Mouse (Mus musculus): ENCODE data around the gene Erf. TPM values are rescaled to one million over a fixed set of nuclear protein-coding genes. Genes with fewer than 3 reads are reported as not detected.
"Not testable (repeated sequence)": the region's sequence is repeated elsewhere in the genome, so short reads cannot be mapped to it uniquely, and the experiment has no call there.

Gene Erf
- polyA plus RNA-seq, 1 experiment from 2014 or later, result 22.6 TPM

DNA sequence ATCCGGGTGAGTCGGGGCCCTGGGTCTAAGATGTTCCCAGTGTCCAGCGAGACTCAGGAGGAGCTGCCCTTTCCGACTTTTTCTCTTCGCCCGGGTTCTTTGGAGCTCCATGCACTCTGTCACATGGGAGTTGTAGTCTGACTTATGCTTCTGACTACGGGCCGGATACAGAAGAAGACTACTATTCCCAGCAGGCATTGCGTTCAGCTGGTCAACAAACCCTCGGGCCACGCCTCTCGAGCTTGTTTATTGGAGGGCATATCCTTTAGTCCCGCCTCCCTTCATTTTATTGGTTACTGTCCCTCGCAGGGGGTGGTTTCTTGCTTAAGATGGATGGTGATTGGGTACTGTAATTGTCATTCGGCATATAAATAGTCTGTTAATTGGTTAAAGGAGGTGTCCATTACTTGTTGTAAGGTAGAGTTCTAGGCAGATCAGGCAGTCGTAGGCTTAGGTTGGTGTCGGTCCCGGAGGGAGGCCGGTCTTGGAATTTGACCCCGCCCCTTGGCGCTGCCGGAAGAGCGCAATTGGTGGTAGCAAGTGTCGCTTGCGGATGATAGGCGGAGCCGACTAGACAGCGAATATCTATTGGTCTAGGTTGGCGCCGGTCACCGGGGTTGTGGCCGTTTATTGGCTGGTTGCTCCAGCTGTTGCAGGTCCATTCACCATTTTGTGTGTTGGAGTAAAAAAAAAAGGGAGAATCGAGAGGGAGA, 17.3 kb upstream of the Erf start:
- H3K9ac ChIP-seq (replicated peaks; ENCODE audit: low read length), result peak overlapping the region; percentile 69
- WGBS, result 0% methylated on average over 33 of the region's 33 CpGs

DNA sequence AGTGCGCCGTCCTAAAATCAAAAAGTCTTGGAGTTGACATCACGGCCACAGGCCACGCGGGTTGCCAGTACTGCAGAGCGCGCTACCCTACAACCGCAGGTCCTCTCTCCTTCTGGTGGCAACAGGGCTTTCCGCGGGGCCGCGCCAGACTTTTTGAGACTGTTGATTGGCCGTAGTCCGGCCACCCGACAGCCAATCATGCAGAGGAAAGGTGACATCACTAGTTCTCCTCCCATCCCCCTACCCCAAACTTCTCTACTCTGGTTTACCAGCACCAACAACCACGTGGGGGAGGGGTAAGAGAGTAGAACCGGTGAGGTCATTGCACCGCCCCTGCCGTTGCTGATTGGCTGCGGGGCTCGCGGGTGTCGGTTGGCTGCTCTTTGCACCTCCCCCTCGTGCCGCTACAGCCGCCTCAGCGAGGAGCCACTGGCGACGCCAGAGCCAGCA, 16.8 kb upstream of the Erf start, which contains the start of gene Cic:
TSS of gene Cic (plus strand) at position 404 of the 450 bp plus-strand sequence.
- Histone ChIP-seq H3K27ac (replicated peaks; ENCODE audit: low read depth, low read length) (0 out of 2 replicates have a peak within 1 kb of the TSS, but pooled peaks have one; percentile 49), H3K9ac (replicated peaks; ENCODE audit: low read length) (peak within 1 kb of the TSS; percentile 69), H3K4me3 (ENCODE audit: low read depth, low read length) (peak within 1 kb of the TSS; percentile 58), H3K36me3 (replicated peaks; ENCODE audit: control insufficient read depth, insufficient read depth, low read depth, low read length) (peaks cover 4% of the 10 kb centered on the region; the same call in 1 of the 2 replicates), H3K9me3 (replicated peaks; ENCODE audit: control insufficient read depth, low read length) (no peaks in the 10 kb centered on the region), H3K27me3 (ENCODE audit: control insufficient read depth, insufficient read depth, low read length) (no peaks in the 10 kb centered on the region), H3K4me2 (ENCODE audit: low read depth, low read length) (peak within 1 kb of the TSS; percentile 61), H3K4me1 (ENCODE audit: control insufficient read depth, insufficient read depth, low read length) (peaks cover 5% of the 10 kb centered on the region; the same call in 1 of the 2 replicates)
- under 1% methylated on average over 29 of the region's 29 CpGs for WGBS
- ATAC-seq (replicated peaks; ENCODE audit: insufficient number of reproducible peaks, low FRiP score, low TSS enrichment, low read depth) (peak; percentile 79), DNase-seq (ENCODE audit: low spot score) (peak; percentile 100)

More for the DNA sequence above, 17.3 kb upstream of the Erf start:
- peak; percentile 100 for DNase-seq (ENCODE audit: low spot score)
- H3K9me3 ChIP-seq (replicated peaks; ENCODE audit: control insufficient read depth, low read length), result no peaks in the 10 kb centered on the region
- H3K27me3 ChIP-seq (ENCODE audit: control insufficient read depth, insufficient read depth, low read length), result no peaks in the 10 kb centered on the region
- peaks cover 4% of the 10 kb centered on the region; the same call in 1 of the 2 replicates for H3K36me3 ChIP-seq (replicated peaks; ENCODE audit: control insufficient read depth, insufficient read depth, low read depth, low read length)
- peaks cover 5% of the 10 kb centered on the region; the same call in 1 of the 2 replicates for H3K4me1 ChIP-seq (ENCODE audit: control insufficient read depth, insufficient read depth, low read length)
- H3K4me2 ChIP-seq (ENCODE audit: low read depth, low read length), result peak overlapping the region; percentile 61
- H3K4me3 ChIP-seq (ENCODE audit: low read depth, low read length), result peak overlapping the region; percentile 58
- 0 out of 2 replicates have a peak overlapping the region, but pooled peaks have one; percentile 49 for H3K27ac ChIP-seq (replicated peaks; ENCODE audit: low read depth, low read length)
- peak; percentile 96 for ATAC-seq (replicated peaks; ENCODE audit: insufficient number of reproducible peaks, low FRiP score, low TSS enrichment, low read depth)

DNA sequence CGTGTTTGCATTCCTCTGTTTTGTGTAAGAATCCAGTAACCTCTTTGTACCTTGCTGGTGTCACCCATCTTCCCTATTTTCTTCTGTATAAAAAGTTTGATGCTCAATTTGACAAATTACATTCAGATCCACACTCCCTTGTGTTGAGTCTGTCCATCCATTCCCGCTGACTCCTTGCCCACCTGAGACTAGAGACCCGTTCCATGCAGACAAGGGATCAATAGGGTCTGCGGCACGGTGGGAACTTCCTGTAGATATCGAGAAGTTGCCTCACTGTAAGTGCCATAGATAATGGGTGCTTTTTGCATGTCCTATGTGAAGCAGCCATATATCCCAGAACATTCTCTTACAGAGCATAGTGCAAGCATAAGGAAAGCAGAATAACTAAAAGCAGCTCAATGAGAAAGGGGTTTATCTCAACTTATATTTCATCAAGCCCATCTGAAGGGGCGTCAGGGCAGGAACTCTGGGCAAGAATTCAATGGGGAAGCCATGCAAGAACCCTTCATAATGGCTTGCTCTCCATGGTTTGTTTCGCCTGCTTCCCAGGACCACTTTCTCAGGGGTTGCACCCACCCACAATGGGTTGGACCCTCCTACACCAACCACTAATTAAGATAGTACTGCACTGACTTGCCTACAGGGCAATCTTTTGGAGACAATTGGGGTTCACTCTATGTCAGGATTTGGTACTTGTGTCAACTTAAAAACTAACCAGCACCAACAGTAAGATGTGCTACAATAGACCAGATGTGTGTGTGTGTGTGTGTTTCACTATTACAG, 15.8 kb upstream of the Erf start:
- Histone ChIP-seq H3K4me3 (ENCODE audit: low read depth, low read length) (no peak overlapping the region; the same call in 1 of the 2 replicates), H3K36me3 (replicated peaks; ENCODE audit: control insufficient read depth, insufficient read depth, low read depth, low read length) (no peaks in the 10 kb centered on the region), H3K4me2 (ENCODE audit: low read depth, low read length) (no peak overlapping the region), H3K27ac (replicated peaks; ENCODE audit: low read depth, low read length) (no peak overlapping the region), H3K9ac (replicated peaks; ENCODE audit: low read length) (no peak overlapping the region), H3K27me3 (ENCODE audit: control insufficient read depth, insufficient read depth, low read length) (no peaks in the 10 kb centered on the region), H3K4me1 (ENCODE audit: control insufficient read depth, insufficient read depth, low read length) (peaks cover 5% of the 10 kb centered on the region; the same call in 1 of the 2 replicates), H3K9me3 (replicated peaks; ENCODE audit: control insufficient read depth, low read length) (no peaks in the 10 kb centered on the region)
- DNase-seq (ENCODE audit: low spot score), result no peak
- no peak for ATAC-seq (replicated peaks; ENCODE audit: insufficient number of reproducible peaks, low FRiP score, low TSS enrichment, low read depth)
- 84% methylated on average over 8 of the region's 8 CpGs for WGBS

GRCm38 (mm10) chr7:25265743-25266142, 15.2 kb upstream of the Erf start:
- not testable (repeated sequence) for DNase-seq (ENCODE audit: low spot score); ATAC-seq (replicated peaks; ENCODE audit: insufficient number of reproducible peaks, low FRiP score, low TSS enrichment, low read depth); H3K9ac ChIP-seq (replicated peaks; ENCODE audit: low read length); H3K27ac ChIP-seq (replicated peaks; ENCODE audit: low read depth, low read length); H3K9me3 ChIP-seq (replicated peaks; ENCODE audit: control insufficient read depth, low read length); H3K4me3 ChIP-seq (ENCODE audit: low read depth, low read length); H3K36me3 ChIP-seq (replicated peaks; ENCODE audit: control insufficient read depth, insufficient read depth, low read depth, low read length); H3K4me2 ChIP-seq (ENCODE audit: low read depth, low read length); H3K27me3 ChIP-seq (ENCODE audit: control insufficient read depth, insufficient read depth, low read length); H3K4me1 ChIP-seq (ENCODE audit: control insufficient read depth, insufficient read depth, low read length)
- 91% methylated on average over 5 of the region's 5 CpGs for WGBS

- WGBS, result 22% methylated on average over 17 of the region's 17 CpGs
- Histone ChIP-seq H3K9me3 (replicated peaks; ENCODE audit: control insufficient read depth, low read length) (no peaks in the 10 kb centered on the region), H3K27me3 (ENCODE audit: control insufficient read depth, insufficient read depth, low read length) (no peaks in the 10 kb centered on the region), H3K9ac (replicated peaks; ENCODE audit: low read length) (no peak overlapping the region), H3K27ac (replicated peaks; ENCODE audit: low read depth, low read length) (no peak overlapping the region), H3K4me1 (ENCODE audit: control insufficient read depth, insufficient read depth, low read length) (peaks cover 4% of the 10 kb centered on the region; the same call in 1 of the 2 replicates), H3K36me3 (replicated peaks; ENCODE audit: control insufficient read depth, insufficient read depth, low read depth, low read length) (no peaks in the 10 kb centered on the region), H3K4me2 (ENCODE audit: low read depth, low read length) (no peak overlapping the region), H3K4me3 (ENCODE audit: low read depth, low read length) (no peak overlapping the region)
- ATAC-seq (replicated peaks; ENCODE audit: insufficient number of reproducible peaks, low FRiP score, low TSS enrichment, low read depth), result no peak
- DNase-seq (ENCODE audit: low spot score), result no peak
Measured at GRCm38 (mm10) chr7:25263968-25264870, 13.7 kb upstream of the Erf start.

DNA sequence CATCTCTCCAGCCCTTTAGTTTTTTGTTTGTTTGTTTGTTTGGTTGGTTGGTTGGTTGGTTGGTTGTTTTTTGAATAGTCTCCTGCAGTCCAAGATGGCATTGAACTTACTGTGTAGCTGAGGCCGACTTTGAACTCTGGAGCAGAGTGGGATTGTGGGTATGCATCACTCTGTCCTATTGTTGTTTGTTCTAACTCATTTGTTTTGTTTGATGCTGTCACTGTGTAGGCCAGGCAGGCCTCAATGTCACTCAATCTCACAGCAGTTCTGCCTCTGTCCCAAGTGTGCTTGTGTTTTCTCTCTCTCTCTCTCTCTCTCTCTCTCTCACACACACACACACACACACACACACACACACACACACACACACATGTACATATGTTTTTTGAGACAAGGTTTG, 11.3 kb upstream of the Erf start:
- 73% methylated on average over 1 of the region's 1 CpGs for WGBS
- DNase-seq (ENCODE audit: low spot score), result no peak
- Histone ChIP-seq H3K27ac (replicated peaks; ENCODE audit: low read depth, low read length) (no peak overlapping the region), H3K4me2 (ENCODE audit: low read depth, low read length) (no peak overlapping the region), H3K9me3 (replicated peaks; ENCODE audit: control insufficient read depth, low read length) (no peaks in the 10 kb centered on the region), H3K4me1 (ENCODE audit: control insufficient read depth, insufficient read depth, low read length) (no peaks in the 10 kb centered on the region), H3K36me3 (replicated peaks; ENCODE audit: control insufficient read depth, insufficient read depth, low read depth, low read length) (no peaks in the 10 kb centered on the region), H3K9ac (replicated peaks; ENCODE audit: low read length) (no peak overlapping the region), H3K27me3 (ENCODE audit: control insufficient read depth, insufficient read depth, low read length) (no peaks in the 10 kb centered on the region), H3K4me3 (ENCODE audit: low read depth, low read length) (no peak overlapping the region)
- ATAC-seq (replicated peaks; ENCODE audit: insufficient number of reproducible peaks, low FRiP score, low TSS enrichment, low read depth), result no peak

DNA sequence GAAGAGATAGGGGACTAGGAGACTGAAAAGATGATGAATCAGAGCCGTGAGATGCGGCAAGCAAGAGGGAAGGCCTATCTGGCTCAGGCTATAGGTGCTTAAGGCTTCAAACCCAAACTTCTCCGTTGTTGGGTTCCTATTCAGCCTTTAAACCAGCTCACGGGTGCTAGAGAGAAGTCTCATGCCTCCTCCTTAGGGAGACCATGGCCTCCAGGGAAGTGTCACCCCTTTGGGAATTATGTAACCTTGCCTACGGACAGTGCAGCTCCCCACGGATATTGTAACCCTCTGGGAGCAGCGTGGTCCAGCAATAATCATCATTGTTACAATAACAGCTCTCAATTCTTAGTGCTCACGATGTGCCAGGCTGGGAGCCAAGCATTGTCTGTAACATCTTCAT, 1.3 kb upstream of the Erf start:
- ATAC-seq (replicated peaks; ENCODE audit: insufficient number of reproducible peaks, low FRiP score, low TSS enrichment, low read depth), result no peak
- Histone ChIP-seq H3K9ac (replicated peaks; ENCODE audit: low read length) (peak overlapping the region; percentile 93; the same call in 1 of the 2 replicates), H3K4me1 (ENCODE audit: control insufficient read depth, insufficient read depth, low read length) (peaks cover 13% of the 10 kb centered on the region), H3K9me3 (replicated peaks; ENCODE audit: control insufficient read depth, low read length) (no peaks in the 10 kb centered on the region), H3K4me3 (ENCODE audit: low read depth, low read length) (peak overlapping the region; percentile 99), H3K4me2 (ENCODE audit: low read depth, low read length) (peak overlapping the region; percentile 95), H3K36me3 (replicated peaks; ENCODE audit: control insufficient read depth, insufficient read depth, low read depth, low read length) (no peaks in the 10 kb centered on the region), H3K27ac (replicated peaks; ENCODE audit: low read depth, low read length) (no peak overlapping the region), H3K27me3 (ENCODE audit: control insufficient read depth, insufficient read depth, low read length) (no peaks in the 10 kb centered on the region)
- no peak for DNase-seq (ENCODE audit: low spot score)
- WGBS, result 17% methylated on average over 8 of the region's 8 CpGs

All from embryonic facial prominence, embryonic 11.5 days (tissue).